In genomic region chr2:121474180-121474535, GRCm38 (mm10) we compare ENCODE assay signal across 9 mouse cellular contexts. TPM values are rescaled to one million over a fixed set of nuclear protein-coding genes. Genes with fewer than 3 reads are reported as not detected.
A peak's percentile ranks its signal among the peaks of the same experiment; 100 is the strongest.
DNase-seq lines count a peak whose midpoint lies in the region; ATAC-seq and TF ChIP-seq lines count a peak whose summit lies in the region.
"Had no signal": no experiment of that assay in that cellular context is flagged by ENCODE, and none has a peak within 500 bp of the region (broad histone marks: within the 10 kb centered on the region; RNA-seq: fewer than 3 reads in every experiment).

No protein-coding gene starts in this region.

- no peak for TF ChIP-seq EP300 in heart, adult 2 months (IDR thresholded peaks at IDR 0.05; ENCODE audit: insufficient read depth, low read depth, low read length)

- DNase-seq in heart, adult 2 months: peak in 1 of 2 experiments; percentile 20
- no peak for DNase-seq in heart, postnatal 14 days
- DNase-seq in lung, postnatal 14 days: peak; percentile 14
- no peak for DNase-seq in left cerebral cortex, postnatal 10 days (ENCODE audit: extremely low spot score in 1 of 2, low spot score in 2 of 2)
- no peak for DNase-seq in left cerebral cortex, adult 18-20 months (ENCODE audit: low spot score in 2 of 2)
- no peak for DNase-seq in adrenal gland, adult 2 months

- peak overlapping the region; percentile 68 for H3K27ac ChIP-seq in heart, adult 2 months
- H3K27ac ChIP-seq in forebrain, embryonic 16.5 days (ENCODE audit: low read length): peak overlapping the region; percentile 63

- intact Hi-C loops in heart, adult 2 months (cut with DNase I): loop anchor here (1.0 kb wide), 1 partner anchor 33 kb away; no protein-coding TSS in a partner anchor
- intact Hi-C loops in heart, postnatal 14 days (cut with DNase I): loop anchor here (1.0 kb wide), 1 partner anchor 26 kb away; no protein-coding TSS in a partner anchor
- intact Hi-C loops in left cerebral cortex, postnatal 10 days (cut with DNase I): no loop called here

- WGBS in heart, adult 2 months: 24% methylated on average over 8 of the region's 8 CpGs
- WGBS in forebrain, embryonic 16.5 days: 34% methylated on average over 8 of the region's 8 CpGs

- no peaks in the 10 kb centered on the region for H3K9me3 ChIP-seq in E14TG2a.4 (ENCODE audit: low read length)
- no peaks in the 10 kb centered on the region for H3K9me3 ChIP-seq in forebrain, embryonic 16.5 days (ENCODE audit: control insufficient read depth, low read length)

- H3K36me3 ChIP-seq in heart, adult 2 months (ENCODE audit: control insufficient read depth, insufficient read depth, low read length): peaks cover 3% of the 10 kb centered on the region; the same call in 1 of the 2 replicates
- peaks cover 12% of the 10 kb centered on the region for H3K36me3 ChIP-seq in E14TG2a.4 (ENCODE audit: insufficient read depth, low read length)
- H3K36me3 ChIP-seq in forebrain, embryonic 16.5 days (ENCODE audit: control insufficient read depth, insufficient read depth): no peaks in the 10 kb centered on the region

- H3K4me3 ChIP-seq in heart, adult 2 months: peak overlapping the region; percentile 67
- H3K4me3 ChIP-seq in E14TG2a.4 (replicated peaks; ENCODE audit: low read length): peak overlapping the region; percentile 78
- H3K4me3 ChIP-seq in forebrain, embryonic 16.5 days (replicated peaks; ENCODE audit: low read length): peak overlapping the region; percentile 67

- ATAC-seq in forebrain, embryonic 16.5 days: no peak

- TF ChIP-seq POLR2A in heart, adult 2 months (IDR thresholded peaks at IDR 0.05; ENCODE audit: insufficient read depth, low read depth, low read length): no peak

- no peaks in the 10 kb centered on the region for H3K4me1 ChIP-seq in heart, adult 2 months (ENCODE audit: control insufficient read depth, insufficient read depth, low read length)
- H3K4me1 ChIP-seq in E14TG2a.4 (replicated peaks; ENCODE audit: low read depth, low read length): peaks cover 16% of the 10 kb centered on the region
- peaks cover 6% of the 10 kb centered on the region; the same call in 1 of the 2 replicates for H3K4me1 ChIP-seq in forebrain, embryonic 16.5 days (replicated peaks; ENCODE audit: control insufficient read depth, insufficient read depth, low read length)

- H3K4me2 ChIP-seq in forebrain, embryonic 16.5 days (ENCODE audit: low read length): peak overlapping the region; percentile 75

- TF ChIP-seq CTCF in heart, adult 2 months (IDR thresholded peaks at IDR 0.05): no peak
- TF ChIP-seq CTCF in E14TG2a.4 (conservative IDR thresholded peaks at IDR 0.05; ENCODE audit: low read length): no peak

- no peaks in the 10 kb centered on the region; the same call in 1 of the 2 replicates for H3K79me2 ChIP-seq in heart, adult 2 months (replicated peaks; ENCODE audit: control insufficient read depth, insufficient read depth, low read length)

- H3K27me3 ChIP-seq in heart, adult 2 months (ENCODE audit: control insufficient read depth, insufficient read depth, low read length): no peaks in the 10 kb centered on the region
- H3K27me3 ChIP-seq in E14TG2a.4 (ENCODE audit: insufficient read depth, low read length): no peaks in the 10 kb centered on the region
- no peaks in the 10 kb centered on the region for H3K27me3 ChIP-seq in forebrain, embryonic 16.5 days (replicated peaks; ENCODE audit: control insufficient read depth, insufficient read depth, low read length)

- H3K9ac ChIP-seq in heart, adult 2 months (ENCODE audit: low read depth, low read length): peak overlapping the region; percentile 44; the same call in 1 of the 2 replicates
- H3K9ac ChIP-seq in forebrain, embryonic 16.5 days (replicated peaks; ENCODE audit: low read depth, low read length): peak overlapping the region; percentile 63; the same call in 1 of the 2 replicates

RNA-seq across cellular contexts. Expression of gene Mfap1b, which starts 0.3 kb away (rescaled TPM):
- 10 to 100 TPM; 30.9 to 35.0 TPM for total RNA-seq in heart, adult 2 months (2021)
- 4.3 and 8.6 TPM in 2 replicates for polyA plus RNA-seq in heart, adult 2 months (2012; rRNA removed)
- total RNA-seq in heart, postnatal 14 days (2021): 10 to 100 TPM; 25.7 to 25.9 TPM
- polyA plus RNA-seq in forebrain, embryonic 16.5 days (2015; fragmentation: Nextera tagmentation; extraction: Ambion mirVana): 78.6 and 82.6 TPM in 2 replicates
- total RNA-seq in left cerebral cortex, postnatal 10 days (2021): 10 to 100 TPM; 35.1 to 37.0 TPM
- total RNA-seq in left cerebral cortex, adult 18-20 months (2021): 10 to 100 TPM; 41.6 to 45.0 TPM
- total RNA-seq in adrenal gland, adult 2 months (2021): 10 to 100 TPM; 37.2 to 38.7 TPM
- 0.89 and 0.98 TPM in 2 replicates for polyA plus RNA-seq in adrenal gland, adult 2 months (2012; rRNA removed)

RNA-seq across cellular contexts. Expression of gene Serinc4, which starts 17.6 kb away (rescaled TPM):
- not detected for total RNA-seq in heart, adult 2 months (2021)
- polyA plus RNA-seq in heart, adult 2 months (2012; rRNA removed): 0.09 and 0.21 TPM in 2 replicates
- under 1 TPM in 1 of 2 experiments, not detected in 1; 0.17 TPM for total RNA-seq in heart, postnatal 14 days (2021)
- 1.6 and 1.7 TPM in 2 replicates for polyA plus RNA-seq in forebrain, embryonic 16.5 days (2015; fragmentation: Nextera tagmentation; extraction: Ambion mirVana)
- total RNA-seq in left cerebral cortex, postnatal 10 days (2021): 1 to 10 TPM; 1.2 to 1.3 TPM
- under 1 TPM; 0.26 to 0.37 TPM for total RNA-seq in left cerebral cortex, adult 18-20 months (2021)
- under 1 TPM in 1 of 2 experiments, not detected in 1; 0.21 TPM for total RNA-seq in adrenal gland, adult 2 months (2021)
- 0.16 and 0.20 TPM in 2 replicates for polyA plus RNA-seq in adrenal gland, adult 2 months (2012; rRNA removed)

RNA-seq across cellular contexts. Expression of gene Hypk, which starts 21.1 kb away (rescaled TPM):
- total RNA-seq in heart, adult 2 months (2021): 10 to 100 TPM; 19.8 to 23.5 TPM
- 10.4 and 19.4 TPM in 2 replicates for polyA plus RNA-seq in heart, adult 2 months (2012; rRNA removed)
- 10 to 100 TPM; 18.2 to 20.4 TPM for total RNA-seq in heart, postnatal 14 days (2021)
- 105 and 108 TPM in 2 replicates for polyA plus RNA-seq in forebrain, embryonic 16.5 days (2015; fragmentation: Nextera tagmentation; extraction: Ambion mirVana)
- 10 to 100 TPM; 23.7 to 25.8 TPM for total RNA-seq in left cerebral cortex, postnatal 10 days (2021)
- 10 to 100 TPM; 18.3 to 20.9 TPM for total RNA-seq in left cerebral cortex, adult 18-20 months (2021)
- 10 to 100 TPM; 15.7 to 25.5 TPM for total RNA-seq in adrenal gland, adult 2 months (2021)
- 2.2 and 3.0 TPM in 2 replicates for polyA plus RNA-seq in adrenal gland, adult 2 months (2012; rRNA removed)

RNA-seq across cellular contexts. Expression of gene Serf2, which starts 25.2 kb away (rescaled TPM):
- 100 to 1,000 TPM; 369 to 415 TPM for total RNA-seq in heart, adult 2 months (2021)
- 339 and 340 TPM in 2 replicates for polyA plus RNA-seq in heart, adult 2 months (2012; rRNA removed)
- 100 to 1,000 TPM; 341 to 387 TPM for total RNA-seq in heart, postnatal 14 days (2021)
- 254 and 305 TPM in 2 replicates for polyA plus RNA-seq in forebrain, embryonic 16.5 days (2015; fragmentation: Nextera tagmentation; extraction: Ambion mirVana)
- total RNA-seq in left cerebral cortex, postnatal 10 days (2021): 100 to 1,000 TPM; 129 to 153 TPM
- total RNA-seq in left cerebral cortex, adult 18-20 months (2021): 100 to 1,000 TPM; 150 to 163 TPM
- 100 to 1,000 TPM; 272 to 371 TPM for total RNA-seq in adrenal gland, adult 2 months (2021)
- 275 and 332 TPM in 2 replicates for polyA plus RNA-seq in adrenal gland, adult 2 months (2012; rRNA removed)

RNA-seq across cellular contexts. Expression of gene Ell3, which starts 30.1 kb away (rescaled TPM):
- under 1 TPM in 1 of 2 experiments, not detected in 1; 0.13 TPM for total RNA-seq in heart, adult 2 months (2021)
- polyA plus RNA-seq in heart, adult 2 months (2012; rRNA removed): 0.15 and 0.47 TPM in 2 replicates
- not detected for total RNA-seq in heart, postnatal 14 days (2021)
- polyA plus RNA-seq in forebrain, embryonic 16.5 days (2015; fragmentation: Nextera tagmentation; extraction: Ambion mirVana): 2.3 and 2.5 TPM in 2 replicates
- not detected for total RNA-seq in left cerebral cortex, postnatal 10 days (2021)
- not detected for total RNA-seq in left cerebral cortex, adult 18-20 months (2021)
- total RNA-seq in adrenal gland, adult 2 months (2021): under 1 TPM; 0.35 to 0.63 TPM
- polyA plus RNA-seq in adrenal gland, adult 2 months (2012; rRNA removed): 0.20 and 0.23 TPM in 2 replicates
- total RNA-seq: hematopoietic stem cell, adult 5-6 weeks had no signal
